In genomic region chr11:118488191-118488906, GRCm38 (mm10) we compare ENCODE assay signal across 10 mouse cellular contexts. TPM values are rescaled to one million over a fixed set of nuclear protein-coding genes. Genes with fewer than 3 reads are reported as not detected.
DNase-seq lines count a peak whose midpoint lies in the region; ATAC-seq and TF ChIP-seq lines count a peak whose summit lies in the region.
"Had no signal": no experiment of that assay in that cellular context is flagged by ENCODE, and none has a peak within 500 bp of the region (broad histone marks: within the 10 kb centered on the region; RNA-seq: fewer than 3 reads in every experiment).

No protein-coding gene starts in this region.

- TF ChIP-seq CTCF in forebrain, postnatal 0 days (IDR thresholded peaks at IDR 0.05; ENCODE audit: low read depth): peak; percentile 64
- peak; percentile 48 for TF ChIP-seq CTCF in lung, postnatal 0 days (IDR thresholded peaks at IDR 0.05)

- H3K36me3 ChIP-seq in forebrain, postnatal 0 days (ENCODE audit: insufficient read depth): peaks cover 7% of the 10 kb centered on the region; the same call in 1 of the 2 replicates
- no peaks in the 10 kb centered on the region for H3K36me3 ChIP-seq in forebrain, embryonic 11.5 days (ENCODE audit: control insufficient read depth, insufficient read depth, low read length)
- peaks cover 5% of the 10 kb centered on the region; the same call in 1 of the 2 replicates for H3K36me3 ChIP-seq in lung, postnatal 0 days (ENCODE audit: insufficient read depth, low read length)
- peaks cover 7% of the 10 kb centered on the region; the same call in 1 of the 2 replicates for H3K36me3 ChIP-seq in hindbrain, embryonic 14.5 days (replicated peaks; ENCODE audit: control insufficient read depth, insufficient read depth)
- peaks cover 3% of the 10 kb centered on the region; the same call in 1 of the 2 replicates for H3K36me3 ChIP-seq in neural tube, embryonic 15.5 days
- H3K36me3 ChIP-seq: heart, embryonic 15.5 days had no signal

- no peaks in the 10 kb centered on the region for H3K27me3 ChIP-seq in forebrain, postnatal 0 days (ENCODE audit: insufficient read depth, low read length)
- H3K27me3 ChIP-seq in forebrain, embryonic 11.5 days (ENCODE audit: control insufficient read depth, insufficient read depth, low read length): no peaks in the 10 kb centered on the region
- no peaks in the 10 kb centered on the region for H3K27me3 ChIP-seq in lung, postnatal 0 days (replicated peaks; ENCODE audit: insufficient read depth, low read length)
- no peaks in the 10 kb centered on the region for H3K27me3 ChIP-seq in hindbrain, embryonic 14.5 days (ENCODE audit: control insufficient read depth, insufficient read depth, low read length)
- no peaks in the 10 kb centered on the region for H3K27me3 ChIP-seq in neural tube, embryonic 15.5 days (replicated peaks)

- H3K27ac ChIP-seq in forebrain, postnatal 0 days (ENCODE audit: low read depth, low read length): no peak overlapping the region
- no peak overlapping the region for H3K27ac ChIP-seq in forebrain, embryonic 11.5 days (ENCODE audit: low read depth, low read length)
- H3K27ac ChIP-seq in lung, postnatal 0 days (ENCODE audit: low read length): no peak overlapping the region
- peak overlapping the region; percentile 52; the same call in 1 of the 2 replicates for H3K27ac ChIP-seq in hindbrain, embryonic 14.5 days
- peak overlapping the region; percentile 78 for H3K27ac ChIP-seq in neural tube, embryonic 15.5 days (replicated peaks)
- H3K27ac ChIP-seq: heart, embryonic 15.5 days; macrophage had no signal

- H3K4me1 ChIP-seq in forebrain, postnatal 0 days (ENCODE audit: insufficient read depth): no peaks in the 10 kb centered on the region
- no peaks in the 10 kb centered on the region; the same call in none of the 2 replicates for H3K4me1 ChIP-seq in forebrain, embryonic 11.5 days (replicated peaks; ENCODE audit: control insufficient read depth, insufficient read depth, low read length)
- H3K4me1 ChIP-seq in lung, postnatal 0 days (ENCODE audit: insufficient read depth, low read depth, low read length): no peaks in the 10 kb centered on the region
- H3K4me1 ChIP-seq in hindbrain, embryonic 14.5 days (replicated peaks; ENCODE audit: control insufficient read depth, insufficient read depth, low read length): peaks cover 32% of the 10 kb centered on the region
- peaks cover 55% of the 10 kb centered on the region for H3K4me1 ChIP-seq in neural tube, embryonic 15.5 days

- TF ChIP-seq EP300 in lung, postnatal 0 days (IDR thresholded peaks at IDR 0.05): no peak

- H3K9me3 ChIP-seq in forebrain, postnatal 0 days (ENCODE audit: low read length): no peaks in the 10 kb centered on the region
- H3K9me3 ChIP-seq in forebrain, embryonic 11.5 days (ENCODE audit: control insufficient read depth, low read length): no peaks in the 10 kb centered on the region
- no peaks in the 10 kb centered on the region for H3K9me3 ChIP-seq in lung, postnatal 0 days (ENCODE audit: low read length)
- no peaks in the 10 kb centered on the region for H3K9me3 ChIP-seq in hindbrain, embryonic 14.5 days (ENCODE audit: control insufficient read depth, low read length)
- no peaks in the 10 kb centered on the region for H3K9me3 ChIP-seq in neural tube, embryonic 15.5 days (replicated peaks)
- H3K9me3 ChIP-seq: heart, embryonic 15.5 days had no signal

- DNase-seq in forebrain, postnatal 0 days: no peak
- no peak for DNase-seq in forebrain, embryonic 11.5 days (ENCODE audit: low spot score)
- no peak for DNase-seq in lung, postnatal 0 days (ENCODE audit: low spot score)
- DNase-seq in lung, postnatal 10 days: no peak
- DNase-seq in hindbrain, embryonic 14.5 days (ENCODE audit: low spot score): no peak
- no peak for DNase-seq in urinary bladder, postnatal 10 days (ENCODE audit: low spot score)
- no peak for DNase-seq in MN1 (ENCODE audit: low spot score)

- peak; percentile 34; the same call in 1 of the 2 replicates for ATAC-seq in forebrain, postnatal 0 days
- no peak for ATAC-seq in forebrain, embryonic 11.5 days (replicated peaks; ENCODE audit: low FRiP score)
- ATAC-seq in lung, postnatal 0 days: no peak
- peak; percentile 24; the same call in 1 of the 2 replicates for ATAC-seq in hindbrain, embryonic 14.5 days (ENCODE audit: low FRiP score)
- ATAC-seq in neural tube, embryonic 15.5 days (ENCODE audit: low FRiP score): peak; percentile 58

- WGBS in forebrain, postnatal 0 days: 67% methylated on average over 8 of the region's 8 CpGs
- WGBS in forebrain, embryonic 11.5 days: 74% methylated on average over 8 of the region's 8 CpGs
- 70% methylated on average over 8 of the region's 8 CpGs for WGBS in lung, postnatal 0 days
- WGBS in hindbrain, embryonic 14.5 days: 67% methylated on average over 8 of the region's 8 CpGs
- 67% methylated on average over 8 of the region's 8 CpGs for WGBS in neural tube, embryonic 15.5 days

- H3K4me3 ChIP-seq in forebrain, postnatal 0 days (ENCODE audit: low read depth, low read length): no peak overlapping the region
- no peak overlapping the region for H3K4me3 ChIP-seq in forebrain, embryonic 11.5 days (ENCODE audit: low read depth, low read length)
- no peak overlapping the region for H3K4me3 ChIP-seq in lung, postnatal 0 days (ENCODE audit: low read depth, low read length)
- no peak overlapping the region for H3K4me3 ChIP-seq in hindbrain, embryonic 14.5 days (replicated peaks; ENCODE audit: low read length)
- no peak overlapping the region for H3K4me3 ChIP-seq in neural tube, embryonic 15.5 days (replicated peaks)
- H3K4me3 ChIP-seq: heart, embryonic 15.5 days had no signal

- H3K4me2 ChIP-seq in forebrain, postnatal 0 days (ENCODE audit: low read depth): no peak overlapping the region
- H3K4me2 ChIP-seq in forebrain, embryonic 11.5 days (ENCODE audit: low read depth, low read length, severe bottlenecking): no peak overlapping the region
- H3K4me2 ChIP-seq in lung, postnatal 0 days (replicated peaks; ENCODE audit: low read depth, low read length): no peak overlapping the region
- no peak overlapping the region; the same call in 1 of the 2 replicates for H3K4me2 ChIP-seq in hindbrain, embryonic 14.5 days (replicated peaks)
- no peak overlapping the region for H3K4me2 ChIP-seq in neural tube, embryonic 15.5 days
- H3K4me2 ChIP-seq: heart, embryonic 15.5 days had no signal

- no peak overlapping the region for H3K9ac ChIP-seq in forebrain, postnatal 0 days
- H3K9ac ChIP-seq in forebrain, embryonic 11.5 days (ENCODE audit: low read length): no peak overlapping the region
- no peak overlapping the region for H3K9ac ChIP-seq in lung, postnatal 0 days (replicated peaks; ENCODE audit: low read depth)
- no peak overlapping the region for H3K9ac ChIP-seq in hindbrain, embryonic 14.5 days
- 0 out of 2 replicates have a peak overlapping the region, but pooled peaks have one; percentile 10 for H3K9ac ChIP-seq in neural tube, embryonic 15.5 days (replicated peaks)
- H3K9ac ChIP-seq: heart, embryonic 15.5 days had no signal

RNA-seq across cellular contexts. Expression of gene Engase, which starts 11.7 kb away (rescaled TPM):
- 8.1 and 8.5 TPM in 2 replicates for total RNA-seq in forebrain, postnatal 0 days (2014; rRNA removed)
- polyA plus RNA-seq in forebrain, postnatal 0 days (2015; fragmentation: Nextera tagmentation; extraction: Ambion mirVana): 4.2 and 5.7 TPM in 2 replicates
- 9.0 and 10.6 TPM in 2 replicates for polyA plus RNA-seq in forebrain, embryonic 11.5 days (2014; fragmentation: Nextera tagmentation; extraction: Ambion mirVana)
- polyA plus RNA-seq in lung, postnatal 0 days (2015; fragmentation: Nextera tagmentation; extraction: Ambion mirVana): 4.7 and 4.9 TPM in 2 replicates
- polyA plus RNA-seq in hindbrain, embryonic 14.5 days (2014; fragmentation: Nextera tagmentation; extraction: Ambion mirVana): 5.0 and 7.4 TPM in 2 replicates
- 7.1 and 8.7 TPM in 2 replicates for polyA plus RNA-seq in neural tube, embryonic 15.5 days (2015; fragmentation: Nextera tagmentation; extraction: Ambion mirVana)

Comparison
In these comparisons a context has a peak if more than half of its experiments do, and no peak if none do; other contexts are left out.
1. ATAC-seq: peak in forebrain, postnatal 0 days (single experiment), hindbrain, embryonic 14.5 days (single experiment) and neural tube, embryonic 15.5 days (single experiment); none in forebrain, embryonic 11.5 days (single experiment) and lung, postnatal 0 days (single experiment).
2. H3K27ac ChIP-seq: peak in hindbrain, embryonic 14.5 days (single experiment) and neural tube, embryonic 15.5 days (single experiment); none in forebrain, postnatal 0 days (single experiment), forebrain, embryonic 11.5 days (single experiment) and lung, postnatal 0 days (single experiment).